Mouse (Mus musculus): ENCODE results near the gene Slc25a45.

- TF ChIP-seq POLR2A (IDR thresholded peaks at IDR 0.05; ENCODE audit: control insufficient read depth, extremely low read depth, insufficient read depth, low read length, poor library complexity): no peak
- TF ChIP-seq CTCF (IDR thresholded peaks at IDR 0.05; ENCODE audit: borderline replicate concordance, control insufficient read depth, extremely low read depth, insufficient read depth, low read length, poor library complexity): no peak
Observed at GRCm38 (mm10) chr19:5848826-5849672, 28.6 kb upstream of the Slc25a45 start.

All from thymus, adult 2 months (tissue).